ENCODE assay signal across 25 mouse cellular contexts in the genomic region with DNA sequence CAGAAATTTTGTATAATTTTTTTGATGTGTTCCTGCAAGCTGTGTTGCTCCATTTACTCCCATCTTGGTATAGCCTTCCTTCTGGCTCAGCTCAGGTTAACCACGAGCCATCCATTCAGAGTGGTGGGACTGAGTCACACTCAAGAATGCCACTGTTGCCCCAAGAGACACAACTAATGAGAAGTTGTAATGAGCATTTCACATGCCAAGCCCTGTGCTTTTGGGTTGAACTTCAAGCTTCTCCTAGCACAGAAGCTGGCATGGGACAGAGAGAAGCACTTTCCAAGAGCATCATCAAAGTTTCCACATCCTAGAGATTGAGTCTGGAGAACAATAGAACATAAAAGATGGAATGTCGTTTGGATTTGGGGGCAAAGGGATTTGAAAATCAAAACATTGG.
"Had no signal": no experiment of that assay in that cellular context is flagged by ENCODE, and none has a peak within 500 bp of the region (broad histone marks: within the 10 kb centered on the region; RNA-seq: fewer than 3 reads in every experiment).

No protein-coding gene starts in this region.

- H3K4me3 ChIP-seq: heart, adult 2 months; hindbrain, embryonic 13.5 days; hindbrain, embryonic 15.5 days; left cerebral cortex, adult 2 months; limb, embryonic 10.5 days; limb, embryonic 12.5 days; liver, embryonic 13.5 days; liver, embryonic 15.5 days had no signal

- ATAC-seq: hindbrain, postnatal 0 days; intestine, embryonic 16.5 days; liver, postnatal 0 days had no signal

- H3K4me2 ChIP-seq: heart, embryonic 11.5 days; hindbrain, embryonic 13.5 days; hindbrain, embryonic 15.5 days; limb, embryonic 12.5 days; liver, embryonic 11.5 days; liver, embryonic 13.5 days; liver, embryonic 15.5 days had no signal

- H3K27me3 ChIP-seq: hindbrain, embryonic 13.5 days; hindbrain, embryonic 15.5 days; limb, embryonic 12.5 days; liver, embryonic 13.5 days; liver, embryonic 15.5 days had no signal

- DNase-seq: gastrocnemius, postnatal 14 days; gastrocnemius, postnatal 36 days; heart, adult 11 months; heart, adult 2 months; heart, postnatal 10 days; heart, postnatal 36 days; kidney, adult 11 months; kidney, adult 2 months; kidney, postnatal 14 days; kidney, postnatal 36 days; layer of hippocampus, adult 9-11 months; liver; liver, embryonic 13.5 days; liver, postnatal 0 days had no signal

- H3K9me3 ChIP-seq: hindbrain, embryonic 13.5 days; hindbrain, embryonic 15.5 days; limb, embryonic 10.5 days; limb, embryonic 12.5 days; liver, embryonic 13.5 days; liver, embryonic 15.5 days had no signal

- H3K4me1 ChIP-seq: hindbrain, embryonic 13.5 days; hindbrain, embryonic 15.5 days; liver, embryonic 13.5 days; liver, embryonic 15.5 days had no signal

- H3K9ac ChIP-seq: hindbrain, embryonic 13.5 days; hindbrain, embryonic 15.5 days; limb, embryonic 12.5 days; liver, embryonic 13.5 days; liver, embryonic 15.5 days; liver, postnatal 0 days had no signal

- H3K27ac ChIP-seq: heart, adult 2 months; hindbrain, embryonic 13.5 days; hindbrain, embryonic 15.5 days; hindbrain, postnatal 0 days; kidney, postnatal 0 days; left cerebral cortex, adult 2 months; limb, embryonic 10.5 days; limb, embryonic 12.5 days; liver, embryonic 13.5 days; liver, embryonic 15.5 days had no signal

- H3K36me3 ChIP-seq: hindbrain, embryonic 15.5 days; liver, embryonic 15.5 days had no signal
